ENCODE assay signal across 21 mouse cellular contexts in the genomic region with DNA sequence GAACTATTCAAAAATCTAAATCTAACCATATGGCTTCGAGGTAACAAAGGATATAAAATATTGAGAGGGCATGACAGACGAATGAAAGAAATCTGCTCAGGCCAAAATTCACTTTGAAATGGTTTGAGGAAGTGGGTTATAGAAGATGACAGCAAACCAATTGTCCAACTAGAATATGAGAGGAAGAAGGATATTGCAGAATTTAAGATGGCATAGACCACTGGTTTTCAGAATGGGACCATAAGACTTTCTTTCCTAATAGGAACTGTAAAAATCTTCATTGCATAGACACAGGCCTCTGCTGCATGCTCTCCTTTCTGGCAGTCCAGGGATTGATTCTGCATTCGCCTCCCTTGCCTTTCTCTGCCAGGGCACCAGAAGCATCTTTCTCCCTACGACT.
A peak's percentile ranks its signal among the peaks of the same experiment; 100 is the strongest.
DNase-seq lines count a peak whose midpoint lies in the region; ATAC-seq lines count a peak whose summit lies in the region.
"Had no signal": no experiment of that assay in that cellular context is flagged by ENCODE, and none has a peak within 500 bp of the region (broad histone marks: within the 10 kb centered on the region; RNA-seq: fewer than 3 reads in every experiment).

No protein-coding gene starts in this region.

- 80% methylated on average over 4 of the region's 4 CpGs for WGBS in heart, embryonic 12.5 days

- H3K4me3 ChIP-seq in heart, embryonic 12.5 days, result no peak overlapping the region

- peak; percentile 23 for DNase-seq in heart, adult 11 months
- no peak for DNase-seq in urinary bladder, postnatal 36 days (ENCODE audit: low spot score in 2 of 2)
- DNase-seq in yolk sac, embryonic 10.5 days (ENCODE audit: low spot score), result no peak
- DNase-seq: adrenal gland, adult 2 months; adrenal gland, adult 8-10 months; adrenal gland, postnatal 10 days; adrenal gland, postnatal 14 days; adrenal gland, postnatal 25 days; adrenal gland, postnatal 36 days; B cell, adult 2 months; cerebellum, adult 11 months; cerebellum, adult 11-12 months; cerebellum, adult 18-20 months had no signal

- no peaks in the 10 kb centered on the region for H3K27me3 ChIP-seq in heart, embryonic 12.5 days (replicated peaks)
- H3K27me3 ChIP-seq: CH12.LX, Patski had no signal

- H3K27ac ChIP-seq in heart, embryonic 12.5 days (ENCODE audit: poor library complexity, severe bottlenecking), result no peak overlapping the region

- ATAC-seq in heart, embryonic 12.5 days (ENCODE audit: insufficient number of reproducible peaks, low FRiP score), result no peak
- ATAC-seq in granulocyte monocyte progenitor cell, adult 5-6 weeks (replicated peaks; ENCODE audit: poor library complexity, severe bottlenecking), result peak; percentile 73
- peak; percentile 56 for ATAC-seq in megakaryocyte progenitor cell, adult 5-6 weeks (replicated peaks; ENCODE audit: poor library complexity)
- ATAC-seq: activated CD4-positive, CD25-positive, alpha-beta regulatory T cell, adult 4 months; CD4-positive, CD25-positive, alpha-beta regulatory T cell, adult 4 months; Patski had no signal

- no peaks in the 10 kb centered on the region for H3K36me3 ChIP-seq in heart, embryonic 12.5 days
- H3K36me3 ChIP-seq: G1E had no signal

- H3K4me2 ChIP-seq in heart, embryonic 12.5 days, result no peak overlapping the region

- no peaks in the 10 kb centered on the region for H3K9me3 ChIP-seq in heart, embryonic 12.5 days (replicated peaks)
- H3K9me3 ChIP-seq: G1E had no signal

- peaks cover 6% of the 10 kb centered on the region for H3K4me1 ChIP-seq in heart, embryonic 12.5 days (replicated peaks)

- H3K9ac ChIP-seq in heart, embryonic 12.5 days, result no peak overlapping the region
